Mouse (Mus musculus): ENCODE measurements around the gene Rgcc. TPM values are rescaled to one million over a fixed set of nuclear protein-coding genes. Genes with fewer than 3 reads are reported as not detected.

Gene Rgcc
- polyA plus RNA-seq, 1 experiment: 45.1 TPM

DNA sequence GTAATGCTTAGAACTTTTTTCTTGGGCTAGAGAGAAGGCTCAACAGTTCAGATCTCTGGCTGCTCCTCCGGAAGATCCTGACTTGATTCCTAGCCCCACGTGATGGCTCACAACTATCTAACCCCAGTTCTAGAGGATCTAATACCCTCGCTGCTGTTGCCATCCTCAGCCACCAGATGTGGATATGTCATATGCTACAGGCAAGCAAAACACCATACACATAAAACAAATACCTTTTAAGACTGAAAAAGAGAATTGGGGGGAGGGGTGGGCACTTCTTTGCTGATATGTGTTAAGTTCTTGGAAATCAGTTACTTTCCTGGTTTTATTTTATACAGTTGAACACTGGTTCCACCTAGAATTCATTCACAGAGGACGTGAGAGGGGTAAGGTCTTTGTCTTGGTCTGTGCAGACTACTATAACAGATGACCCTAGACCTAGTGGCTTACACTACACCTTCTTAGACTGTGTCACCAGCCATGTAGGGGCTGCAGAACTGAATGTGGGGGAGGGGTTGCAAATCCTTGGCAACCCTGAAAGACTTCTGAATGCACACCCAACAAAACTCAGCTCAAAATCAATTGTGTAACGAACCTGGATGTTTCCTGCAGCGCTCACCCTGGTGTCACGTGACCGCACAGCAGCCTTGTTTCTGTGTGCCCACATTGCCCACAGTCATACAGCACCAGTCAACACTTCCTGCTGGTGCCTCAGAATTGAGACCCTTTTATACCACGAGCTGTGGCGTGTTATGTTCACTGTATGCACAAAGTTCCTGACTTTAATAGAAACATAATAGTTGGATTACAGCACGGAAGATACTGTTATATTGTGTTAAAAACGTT is 58.2 kb downstream of the Rgcc start:
- no peak for TF ChIP-seq CTCF (IDR thresholded peaks at IDR 0.05; ENCODE audit: borderline replicate concordance, insufficient read depth, low read depth, low read length)
- TF ChIP-seq POLR2A (IDR thresholded peaks at IDR 0.05; ENCODE audit: borderline replicate concordance, insufficient read depth, low read length): no peak
- Histone ChIP-seq H3K4me1 (ENCODE audit: control insufficient read depth, insufficient read depth, low read length) (peaks cover 8% of the 10 kb centered on the region; the same call in 1 of the 2 replicates), H3K27me3 (ENCODE audit: control insufficient read depth, insufficient read depth, low read length) (no peaks in the 10 kb centered on the region), H3K27ac (ENCODE audit: insufficient read depth, low read length) (no peak overlapping the region), H3K4me3 (replicated peaks; ENCODE audit: insufficient read depth, low read depth, low read length) (no peak overlapping the region)
- 79% methylated on average over 12 of the region's 12 CpGs for WGBS
- DNase-seq: no peak

DNA sequence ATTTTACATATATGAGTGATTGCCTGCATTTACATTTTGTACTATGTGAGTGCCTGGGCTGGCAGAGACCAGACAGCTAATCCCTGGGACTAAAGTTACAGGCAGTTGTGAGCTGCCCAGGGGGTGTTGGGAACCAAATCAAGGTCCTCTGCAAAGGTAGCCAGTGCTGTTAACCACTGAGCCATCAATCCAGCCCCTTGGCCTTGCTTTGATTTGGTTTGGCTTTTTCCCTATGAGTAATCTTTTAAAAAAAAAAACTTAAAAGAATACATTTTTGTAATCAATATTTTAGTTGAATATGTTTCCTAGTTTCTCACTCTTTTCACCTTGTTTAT is 59.1 kb downstream of the Rgcc start:
- no peak for TF ChIP-seq POLR2A (IDR thresholded peaks at IDR 0.05; ENCODE audit: borderline replicate concordance, insufficient read depth, low read length)
- no peak for TF ChIP-seq CTCF (IDR thresholded peaks at IDR 0.05; ENCODE audit: borderline replicate concordance, insufficient read depth, low read depth, low read length)
- Histone ChIP-seq H3K27me3 (ENCODE audit: control insufficient read depth, insufficient read depth, low read length) (no peaks in the 10 kb centered on the region), H3K27ac (ENCODE audit: insufficient read depth, low read length) (no peak overlapping the region), H3K4me1 (ENCODE audit: control insufficient read depth, insufficient read depth, low read length) (peaks cover 8% of the 10 kb centered on the region; the same call in 1 of the 2 replicates), H3K4me3 (replicated peaks; ENCODE audit: insufficient read depth, low read depth, low read length) (no peak overlapping the region)
- no peak for DNase-seq

DNA sequence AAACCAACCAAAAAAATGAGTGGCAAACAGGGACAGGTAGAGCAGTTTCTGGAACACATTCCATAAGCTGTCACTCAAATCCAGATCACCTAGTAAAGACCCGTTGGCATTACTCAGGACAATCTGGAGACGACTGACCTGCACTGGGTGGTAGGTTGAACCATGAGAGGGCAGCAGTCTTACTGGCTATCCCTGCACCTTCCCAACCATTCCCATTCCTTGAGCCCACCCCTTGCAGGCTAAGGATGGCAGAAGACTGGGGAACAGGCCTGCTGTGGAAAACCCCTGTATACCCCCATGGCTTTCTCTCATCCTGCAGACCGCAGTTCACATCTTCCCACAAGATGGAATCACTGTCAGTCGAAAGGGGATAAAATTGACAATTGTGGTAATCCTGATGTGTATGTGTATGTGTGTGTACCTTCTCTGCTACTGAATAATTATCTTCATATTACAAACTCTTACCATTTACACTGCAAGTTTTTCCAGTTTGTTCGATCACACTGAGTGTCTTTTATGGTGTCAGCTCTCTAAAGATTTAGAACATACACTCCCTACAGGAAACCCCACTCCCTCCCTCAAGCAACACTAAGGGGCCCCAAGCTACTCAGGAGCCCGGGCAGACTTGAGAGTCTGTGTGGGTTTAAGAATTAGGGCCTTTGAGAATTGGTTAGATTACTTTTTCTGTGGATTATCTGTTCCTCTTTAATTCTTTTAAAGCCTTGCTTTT is 59.6 kb downstream of the Rgcc start:
- H3K27ac ChIP-seq (ENCODE audit: insufficient read depth, low read length): no peak overlapping the region
- no peaks in the 10 kb centered on the region for H3K27me3 ChIP-seq (ENCODE audit: control insufficient read depth, insufficient read depth, low read length)
- WGBS: 87% methylated on average over 6 of the region's 6 CpGs
- no peak for TF ChIP-seq CTCF (IDR thresholded peaks at IDR 0.05; ENCODE audit: borderline replicate concordance, insufficient read depth, low read depth, low read length)
- no peak for TF ChIP-seq POLR2A (IDR thresholded peaks at IDR 0.05; ENCODE audit: borderline replicate concordance, insufficient read depth, low read length)
- no peak overlapping the region for H3K4me3 ChIP-seq (replicated peaks; ENCODE audit: insufficient read depth, low read depth, low read length)
- DNase-seq: no peak
- peaks cover 8% of the 10 kb centered on the region for H3K4me1 ChIP-seq (ENCODE audit: control insufficient read depth, insufficient read depth, low read length)

DNA sequence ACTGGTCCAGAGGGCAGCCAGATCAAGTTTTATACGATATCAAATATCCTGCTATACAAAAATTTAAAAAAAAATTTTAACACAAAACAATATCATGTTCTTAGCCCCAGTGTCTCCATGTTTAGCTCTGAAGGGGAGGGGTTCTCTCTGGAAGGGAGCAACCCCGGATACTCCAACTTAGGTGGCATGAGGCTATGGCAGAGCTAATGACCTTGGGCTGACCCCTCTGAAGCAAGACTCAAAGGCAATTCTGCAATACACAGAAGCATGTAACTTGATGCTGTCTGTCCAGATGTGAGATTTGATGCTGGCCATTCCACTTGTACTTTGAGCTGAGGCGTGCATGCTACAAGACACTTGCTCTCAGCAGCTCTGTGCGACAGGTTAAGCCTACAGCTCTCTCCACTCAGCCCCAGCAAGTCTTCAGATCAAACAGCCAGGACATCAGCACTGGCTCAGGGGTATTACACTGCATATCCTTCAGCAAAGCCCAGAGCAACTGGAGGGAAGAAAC is 60.3 kb downstream of the Rgcc start:
- Histone ChIP-seq H3K27me3 (ENCODE audit: control insufficient read depth, insufficient read depth, low read length) (no peaks in the 10 kb centered on the region), H3K27ac (ENCODE audit: insufficient read depth, low read length) (no peak overlapping the region), H3K4me3 (replicated peaks; ENCODE audit: insufficient read depth, low read depth, low read length) (no peak overlapping the region), H3K4me1 (ENCODE audit: control insufficient read depth, insufficient read depth, low read length) (peaks cover 4% of the 10 kb centered on the region)
- WGBS: 98% methylated on average over 4 of the region's 4 CpGs
- no peak for DNase-seq
- TF ChIP-seq POLR2A (IDR thresholded peaks at IDR 0.05; ENCODE audit: borderline replicate concordance, insufficient read depth, low read length): no peak
- TF ChIP-seq CTCF (IDR thresholded peaks at IDR 0.05; ENCODE audit: borderline replicate concordance, insufficient read depth, low read depth, low read length): no peak

DNA sequence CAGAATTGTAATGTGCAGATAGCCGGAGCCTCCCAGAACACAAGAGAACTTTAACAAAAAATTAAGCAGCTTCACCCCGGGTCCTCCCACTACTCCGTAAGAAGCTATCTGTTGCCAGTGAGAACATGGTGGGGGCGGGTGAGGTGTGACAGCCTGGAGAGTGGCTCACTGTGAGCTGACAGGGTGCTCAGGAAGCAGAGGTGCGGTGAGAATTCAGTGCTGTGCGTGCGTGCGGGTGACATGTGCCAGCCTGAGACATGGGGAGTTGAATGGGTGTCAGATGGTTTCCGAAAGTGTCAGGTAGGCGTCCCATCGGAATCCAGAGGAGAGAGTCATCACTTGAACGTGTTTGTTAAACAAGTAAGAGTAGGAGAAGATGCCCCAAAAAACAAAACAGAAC is 62.0 kb downstream of the Rgcc start:
- Histone ChIP-seq H3K4me3 (replicated peaks; ENCODE audit: insufficient read depth, low read depth, low read length) (no peak overlapping the region), H3K4me1 (ENCODE audit: control insufficient read depth, insufficient read depth, low read length) (peaks cover under 1% of the 10 kb centered on the region; the same call in 1 of the 2 replicates), H3K27me3 (ENCODE audit: control insufficient read depth, insufficient read depth, low read length) (no peaks in the 10 kb centered on the region), H3K27ac (ENCODE audit: insufficient read depth, low read length) (no peak overlapping the region)
- no peak for TF ChIP-seq CTCF (IDR thresholded peaks at IDR 0.05; ENCODE audit: borderline replicate concordance, insufficient read depth, low read depth, low read length)
- TF ChIP-seq POLR2A (IDR thresholded peaks at IDR 0.05; ENCODE audit: borderline replicate concordance, insufficient read depth, low read length): no peak
- DNase-seq: no peak
- 90% methylated on average over 12 of the region's 12 CpGs for WGBS

Other genes starting within 250 kb of the Rgcc start
- not detected in 2 replicates for gene Zfp957, start 54.3 kb downstream of the Rgcc start, polyA plus RNA-seq (2012; rRNA removed)
- 10.7 and 11.2 TPM in 2 replicates for gene Naa16, start 89.1 kb upstream of the Rgcc start, polyA plus RNA-seq (2012; rRNA removed)
- 6.6 and 6.9 TPM in 2 replicates for gene Mtrf1, start 96.1 kb upstream of the Rgcc start, polyA plus RNA-seq (2012; rRNA removed)
- gene Kbtbd7, start 124.9 kb upstream of the Rgcc start, polyA plus RNA-seq (2012; rRNA removed): 15.2 and 17.4 TPM in 2 replicates
- 0.51 and 0.84 TPM in 2 replicates for gene Kbtbd6, start 150.2 kb upstream of the Rgcc start, polyA plus RNA-seq (2012; rRNA removed)
- 3.8 and 4.1 TPM in 2 replicates for gene Elf1, start 179.5 kb upstream of the Rgcc start, polyA plus RNA-seq (2012; rRNA removed)
- 27.8 and 28.4 TPM in 2 replicates for gene Wbp4, start 179.9 kb upstream of the Rgcc start, polyA plus RNA-seq (2012; rRNA removed)